Mouse (Mus musculus): ENCODE measurements around the gene Baat.
"Not testable (repeated sequence)": the region's sequence is repeated elsewhere in the genome, so short reads cannot be mapped to it uniquely, and the experiment has no call there.

Gene Baat

GRCm38 (mm10) chr4:49506386-49506785, at the start of gene Baat:
Gene Baat (minus strand): TSS chr4:49506557.
- DNase-seq (ENCODE audit: low read depth, low spot score): no peak

GRCm38 (mm10) chr4:49553380-49553779, 47.0 kb upstream of the Baat start:
- DNase-seq (ENCODE audit: low read depth, low spot score): no peak

GRCm38 (mm10) chr4:49549383-49549782, 43.0 kb upstream of the Baat start, which contains the start of gene Aldob:
Gene Aldob (minus strand): TSS chr4:49549546.
- no peak for DNase-seq (ENCODE audit: low read depth, low spot score)

DNA sequence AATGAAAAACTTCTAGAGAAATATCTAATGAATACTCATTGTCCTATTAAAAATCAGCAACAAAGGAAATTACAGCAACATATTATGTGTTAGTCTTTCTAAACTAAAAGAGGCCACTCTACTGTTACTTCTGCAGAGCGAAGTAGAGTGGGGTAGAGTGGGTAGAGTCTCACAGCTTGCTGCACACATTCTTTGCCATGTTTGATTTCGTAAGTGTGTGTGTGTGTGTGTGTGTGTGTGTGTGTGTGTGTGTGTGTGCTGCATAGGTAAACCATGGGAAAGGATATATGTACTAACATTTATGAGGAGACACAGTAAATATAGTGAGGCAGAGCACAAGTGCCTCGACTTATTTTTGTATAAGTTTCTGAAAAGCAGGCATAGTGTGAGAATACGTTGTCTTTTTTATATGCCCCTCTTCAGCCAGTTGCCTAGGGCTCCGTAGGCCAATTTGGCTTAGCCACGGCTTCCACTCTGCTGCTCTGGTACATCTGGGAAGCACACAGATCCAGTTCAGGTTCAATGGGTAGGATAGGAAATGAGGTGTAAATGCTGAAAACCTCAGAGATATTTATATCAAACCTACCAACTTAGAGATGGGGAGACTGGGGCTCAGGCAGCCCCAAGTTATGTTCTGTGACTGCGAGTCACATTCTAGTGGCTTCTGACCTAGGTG, 41.3 kb upstream of the Baat start:
- DNase-seq (ENCODE audit: low read depth, low spot score): no peak

- DNase-seq (ENCODE audit: low read depth, low spot score): no peak
These were observed 40.7 kb upstream of the Baat start for GRCm38 (mm10) chr4:49546873-49547543.

- no peak for DNase-seq (ENCODE audit: low read depth, low spot score)
These were observed 39.7 kb upstream of the Baat start for GRCm38 (mm10) chr4:49546026-49546425.

DNA sequence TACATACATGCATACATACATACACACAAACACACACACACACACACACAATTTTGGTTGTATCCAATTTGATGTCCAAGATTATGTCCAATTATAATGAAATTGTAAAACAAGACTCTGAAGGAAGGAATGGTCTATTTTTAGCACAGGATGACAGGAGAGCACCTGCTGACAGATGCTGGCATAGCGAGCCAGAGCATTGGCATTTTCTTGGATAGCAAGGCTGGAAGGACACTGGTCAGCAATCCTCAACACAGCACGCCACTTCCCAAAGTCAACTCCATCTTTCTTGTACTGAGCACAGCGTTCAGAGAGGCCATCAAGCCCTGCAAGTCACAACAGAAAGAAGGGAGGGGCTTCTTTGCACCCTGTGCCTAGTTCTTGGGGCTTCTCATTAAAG, 34.6 kb upstream of the Baat start:
- no peak for DNase-seq (ENCODE audit: low read depth, low spot score)

GRCm38 (mm10) chr4:49539665-49540064, 33.3 kb upstream of the Baat start:
- no peak for DNase-seq (ENCODE audit: low read depth, low spot score)

DNA sequence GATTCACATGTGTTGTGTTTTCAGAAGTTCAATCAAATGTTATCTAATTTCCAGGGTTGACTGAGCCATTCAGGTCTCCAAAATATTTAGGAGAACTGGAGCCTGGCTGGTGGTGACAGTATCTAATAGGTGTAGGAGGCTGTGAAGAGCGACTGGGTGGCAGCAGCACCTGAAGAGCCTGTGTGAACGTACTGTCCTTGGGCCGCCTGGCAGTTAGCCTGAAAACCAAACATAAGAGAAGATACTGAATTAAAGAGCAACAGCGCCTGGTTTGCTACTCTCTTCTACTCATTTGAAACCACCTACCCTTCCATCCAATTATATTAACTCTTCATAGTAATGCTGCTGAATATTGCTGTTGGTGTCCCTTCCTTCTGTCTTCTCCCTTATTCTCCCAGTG, 30.3 kb upstream of the Baat start:
- DNase-seq (ENCODE audit: low read depth, low spot score): no peak

- no peak for DNase-seq (ENCODE audit: low read depth, low spot score)
These were observed 29.4 kb upstream of the Baat start for GRCm38 (mm10) chr4:49535675-49536294.

- DNase-seq (ENCODE audit: low read depth, low spot score): no peak
These were observed 28.7 kb upstream of the Baat start for GRCm38 (mm10) chr4:49535036-49535435.

GRCm38 (mm10) chr4:49522576-49522975, 16.2 kb upstream of the Baat start:
- DNase-seq (ENCODE audit: low read depth, low spot score): no peak

DNA sequence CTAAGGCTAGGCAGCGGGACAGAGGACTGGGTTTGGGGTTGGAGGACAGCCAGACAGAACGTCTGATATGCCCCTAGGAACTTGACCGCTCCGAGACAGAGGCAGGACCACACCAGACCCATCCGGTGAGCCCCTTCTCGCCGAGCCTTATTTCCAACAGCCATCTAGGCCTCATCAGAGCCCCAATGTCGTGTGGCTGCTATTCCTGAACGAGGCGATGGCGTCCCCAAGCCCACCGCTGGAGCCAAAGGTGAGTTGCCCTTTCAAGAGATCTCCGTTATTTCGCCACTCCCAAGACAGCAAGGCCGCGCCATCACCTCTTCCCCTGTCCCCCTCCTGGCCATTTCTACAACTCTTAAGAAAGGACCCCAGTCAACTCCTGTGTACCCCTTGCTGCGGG, 15.0 kb upstream of the Baat start:
- DNase-seq (ENCODE audit: low read depth, low spot score): no peak

DNA sequence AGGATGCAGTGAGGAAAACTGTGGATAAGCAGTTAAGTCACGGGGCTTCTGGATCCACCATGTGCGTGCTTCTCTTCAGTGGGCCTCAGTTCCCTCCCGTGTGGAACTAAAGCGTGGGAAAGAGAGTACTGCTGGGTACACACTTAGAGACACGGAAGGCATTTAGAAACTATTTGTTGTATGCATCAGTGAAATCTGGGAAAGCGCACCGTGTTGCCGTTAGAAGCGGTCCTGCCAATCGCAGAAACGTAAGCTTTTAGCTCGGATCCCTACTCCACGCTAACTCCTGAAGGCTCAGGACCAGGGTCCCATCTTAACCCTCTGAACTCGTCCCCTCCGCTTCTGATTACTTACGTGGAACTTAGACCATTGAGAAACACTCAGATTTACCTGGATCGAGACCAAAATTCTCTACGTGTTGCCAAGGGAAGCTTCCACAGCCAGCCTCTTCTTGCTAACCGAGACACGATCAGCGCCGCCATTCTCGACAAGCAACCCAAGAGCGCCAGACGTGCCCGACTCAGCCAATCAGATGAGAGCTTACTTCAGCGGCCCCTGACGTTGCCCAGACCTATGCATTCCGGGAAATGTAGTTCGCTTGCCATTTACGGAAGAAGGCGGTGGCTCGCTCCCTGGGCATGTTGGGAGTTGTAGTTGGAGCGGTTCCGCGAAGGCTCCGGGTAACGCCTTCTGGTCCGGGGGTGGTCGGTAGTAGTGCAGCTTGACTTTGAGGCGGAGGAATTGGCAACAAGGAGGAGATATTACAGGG, 14.4 kb upstream of the Baat start, which contains the start of the genes Mrpl50 and Zfp189:
Gene Mrpl50 (minus strand): TSS at position 522 of the 769 bp plus-strand sequence.
Gene Zfp189 (plus strand): TSS at position 605 of the 769 bp plus-strand sequence.
- peak; percentile 91 for DNase-seq (ENCODE audit: low read depth, low spot score)

GRCm38 (mm10) chr4:49519476-49519875, 13.1 kb upstream of the Baat start:
- no peak for DNase-seq (ENCODE audit: low read depth, low spot score)

DNA sequence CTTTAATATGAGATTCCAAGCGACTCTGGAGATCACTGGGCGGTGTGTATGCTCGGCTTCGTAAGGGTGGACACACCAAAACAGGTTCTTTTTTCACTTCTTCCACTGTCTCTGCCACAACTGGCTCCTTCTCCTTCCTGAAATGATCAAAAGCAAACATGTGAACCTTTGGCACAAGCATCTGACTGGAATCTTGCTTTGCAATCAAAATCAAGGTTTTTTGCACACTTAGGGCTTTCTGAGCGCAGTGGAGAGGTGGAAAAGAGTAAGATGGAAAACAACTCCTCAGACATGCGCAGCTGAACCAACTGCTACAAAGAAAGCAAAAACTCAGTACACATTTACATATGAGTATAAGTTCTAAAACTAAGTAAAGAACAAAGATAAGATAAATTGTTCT, 8.1 kb upstream of the Baat start:
- DNase-seq (ENCODE audit: low read depth, low spot score): no peak

DNA sequence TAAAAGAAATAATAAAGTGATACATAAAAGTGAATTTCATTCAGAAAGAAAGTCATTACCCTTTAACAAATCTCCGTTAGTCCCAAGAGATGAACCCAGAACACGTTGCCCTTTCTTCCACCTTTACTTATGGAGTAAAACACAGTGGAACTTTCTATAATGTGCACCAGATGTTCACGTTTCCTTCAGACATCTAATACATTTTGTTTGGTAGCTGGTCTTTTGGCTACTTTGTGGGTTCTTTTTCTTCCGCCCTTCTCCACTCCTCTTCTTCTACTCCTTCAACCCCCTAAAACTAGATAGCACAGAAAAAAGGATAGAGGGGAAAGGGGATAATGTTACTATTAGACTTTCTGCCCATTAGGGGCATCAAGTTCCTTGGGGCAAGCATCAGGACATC, 6.3 kb upstream of the Baat start:
- DNase-seq (ENCODE audit: low read depth, low spot score): no peak

- DNase-seq (ENCODE audit: low read depth, low spot score): not testable (repeated sequence)
These were observed 4.0 kb upstream of the Baat start for GRCm38 (mm10) chr4:49510236-49510835.

DNA sequence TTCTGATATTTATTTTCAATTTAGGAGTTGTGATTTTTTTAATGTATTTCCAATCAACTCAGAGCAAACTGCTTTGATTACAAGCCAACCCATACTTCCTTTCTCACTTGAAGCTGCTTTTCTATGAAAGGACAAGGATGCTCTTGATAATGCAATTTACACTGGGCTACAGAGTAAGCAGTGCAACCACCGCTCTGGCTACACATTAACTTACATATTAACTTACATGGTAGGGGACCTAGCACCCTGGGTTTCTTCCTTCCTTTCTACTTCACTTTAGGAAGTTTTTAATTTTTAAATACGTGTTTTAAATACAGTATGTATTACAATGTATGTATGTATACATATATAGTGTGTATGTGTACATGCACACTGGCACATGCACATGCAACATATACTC, 2.8 kb upstream of the Baat start:
- DNase-seq (ENCODE audit: low read depth, low spot score): no peak

GRCm38 (mm10) chr4:49503563-49503962, 2.8 kb downstream of the Baat start:
- no peak for DNase-seq (ENCODE audit: low read depth, low spot score)

- not testable (repeated sequence) for DNase-seq (ENCODE audit: low read depth, low spot score)
These were observed 20.3 kb downstream of the Baat start for GRCm38 (mm10) chr4:49485934-49486650.
